Mouse (Mus musculus): ENCODE results near the gene Glrp1.

The Glrp1 gene

DNA sequence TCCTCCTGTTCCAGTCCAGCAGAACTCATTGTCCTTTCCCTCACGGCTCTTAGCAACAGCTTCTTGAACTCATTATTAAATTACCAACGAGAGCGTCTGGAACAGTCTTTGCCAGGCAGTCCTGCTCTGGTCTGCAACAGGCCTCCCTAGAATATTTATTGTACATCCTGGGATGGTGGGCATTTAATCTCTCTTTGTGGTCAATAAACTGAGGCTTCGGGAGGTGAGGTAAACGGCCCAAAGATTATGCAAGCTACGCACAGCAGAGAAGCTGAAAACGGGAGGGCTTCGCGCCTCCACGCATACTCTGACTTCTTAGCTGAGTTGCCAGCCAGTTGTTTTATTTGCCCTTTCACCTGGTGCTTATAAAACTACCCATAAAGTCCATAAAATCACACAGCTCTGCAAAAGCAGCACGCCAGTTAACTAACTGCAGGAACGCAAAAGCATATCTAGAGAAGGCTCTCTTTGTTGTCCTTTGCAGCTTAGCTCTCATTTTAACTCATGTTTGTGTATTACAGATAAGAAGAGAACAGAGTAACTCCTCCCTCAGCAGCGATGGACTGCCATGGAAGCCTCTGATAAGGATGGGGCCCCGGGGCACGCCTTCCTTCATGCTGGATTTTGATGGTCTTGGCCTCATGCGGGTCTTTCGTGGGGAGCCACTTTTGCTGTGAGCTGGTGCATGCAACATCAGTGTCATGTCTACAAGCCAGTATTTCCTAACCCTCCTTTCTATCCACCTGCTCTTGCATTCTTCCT, 18.1 kb downstream of the Glrp1 start:
- no peak for DNase-seq

DNA sequence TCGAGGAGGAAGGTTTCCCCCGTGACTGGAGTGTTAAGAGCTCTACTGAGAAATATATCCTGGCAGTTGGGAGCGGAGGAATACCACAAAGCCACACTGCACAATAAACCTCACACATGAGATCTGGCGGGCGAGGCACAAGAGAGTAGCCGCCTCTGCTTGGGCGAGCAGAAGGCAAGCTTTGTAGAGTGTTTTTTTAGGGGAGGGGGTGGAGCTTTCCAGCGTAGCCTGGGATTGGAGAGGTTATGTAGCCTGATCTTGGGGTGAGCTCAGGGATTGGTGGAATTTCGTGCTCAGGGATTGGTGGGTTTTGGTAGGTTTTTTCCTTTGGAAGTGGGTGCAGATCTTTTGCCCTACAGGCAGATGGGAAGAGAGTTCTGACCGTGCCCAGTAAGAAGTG, 19.7 kb downstream of the Glrp1 start:
- no peak for DNase-seq

DNA sequence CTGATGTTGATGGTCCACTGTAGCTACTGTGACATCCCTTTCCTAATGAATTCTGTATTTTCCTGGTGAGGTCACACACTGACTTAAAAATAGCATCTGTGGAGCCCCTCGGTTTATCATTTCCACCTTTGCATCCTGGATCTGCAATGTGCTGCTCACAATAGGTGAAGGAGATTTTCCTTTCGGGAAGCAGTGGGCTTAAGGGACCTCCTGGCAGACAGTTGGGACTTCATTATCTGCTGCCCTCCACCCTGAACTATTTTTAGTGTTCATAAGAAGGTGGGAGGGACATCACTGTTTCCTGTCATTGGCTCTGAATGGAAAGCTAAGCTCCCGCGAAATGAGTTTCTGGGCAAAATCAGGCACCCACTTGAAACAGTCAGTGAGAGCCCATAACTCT, 20.9 kb downstream of the Glrp1 start:
- DNase-seq, result no peak

DNA sequence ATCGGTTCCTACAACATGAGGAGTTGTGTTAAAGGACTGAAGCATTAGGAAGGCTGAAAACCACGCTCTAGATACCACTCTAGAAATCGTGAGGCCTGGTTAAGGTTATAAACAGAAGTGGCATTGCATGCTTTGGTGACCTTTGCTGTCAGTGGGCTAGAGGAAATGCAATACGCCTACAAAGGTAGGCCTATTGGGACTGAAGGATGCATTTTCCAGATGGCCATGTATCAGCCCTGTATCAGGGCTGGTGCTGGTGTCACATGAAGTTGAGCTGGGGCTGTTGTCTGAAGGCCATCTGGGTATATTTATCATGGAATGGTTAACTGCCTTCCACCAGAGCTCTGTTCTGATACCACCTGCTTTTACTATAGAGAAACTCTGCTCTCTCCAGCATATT, 23.5 kb downstream of the Glrp1 start:
- no peak for DNase-seq

GRCm38 (mm10) chr1:88484059-88484458, 25.8 kb downstream of the Glrp1 start:
- no peak for DNase-seq

DNA sequence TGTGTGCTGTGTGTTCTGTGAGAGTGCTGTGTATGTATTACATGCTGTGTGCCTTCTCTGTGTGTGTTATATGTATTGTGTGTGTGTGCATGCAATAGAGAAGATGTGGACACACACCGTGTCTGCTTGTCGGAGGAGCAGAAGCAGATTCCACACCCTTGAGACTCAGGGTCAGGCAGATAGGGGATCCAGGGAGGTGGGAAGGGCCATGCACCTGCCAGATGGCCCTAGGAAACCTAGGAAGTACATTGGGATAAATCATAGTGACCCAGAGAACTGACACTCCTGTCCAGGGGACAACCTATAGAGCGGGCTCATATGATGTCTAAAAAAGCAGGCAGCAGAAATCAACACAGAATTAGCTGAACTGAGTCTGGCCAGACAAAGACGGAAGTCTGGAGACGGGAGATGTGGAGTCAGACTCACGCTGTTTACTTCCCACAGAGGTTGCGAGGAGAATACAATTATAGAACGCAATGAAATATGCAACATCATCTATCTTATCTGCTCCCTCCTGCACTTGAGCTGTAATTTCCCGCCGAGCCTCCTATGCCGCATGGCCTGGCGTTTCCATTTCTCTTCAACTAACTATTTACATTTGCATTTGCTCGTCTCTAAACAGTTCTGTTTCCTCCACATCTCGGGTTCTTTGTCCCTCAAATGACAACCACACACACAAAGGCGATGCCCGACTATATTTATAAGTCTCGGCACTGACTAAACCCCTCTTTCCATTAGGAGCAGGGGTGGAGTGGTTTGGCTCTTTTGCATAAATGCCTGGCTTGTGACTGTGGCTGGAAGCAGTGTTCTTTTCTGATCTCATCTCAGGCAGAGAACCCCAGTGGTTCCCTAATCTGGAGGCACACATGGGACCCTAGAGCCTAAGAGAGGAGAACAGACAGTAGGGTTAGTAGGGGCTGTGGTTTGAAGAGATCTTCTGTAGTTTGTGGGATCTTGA, 27.4 kb downstream of the Glrp1 start:
- DNase-seq, result no peak

GRCm38 (mm10) chr1:88480594-88480993, 29.3 kb downstream of the Glrp1 start:
- DNase-seq, result no peak

DNA sequence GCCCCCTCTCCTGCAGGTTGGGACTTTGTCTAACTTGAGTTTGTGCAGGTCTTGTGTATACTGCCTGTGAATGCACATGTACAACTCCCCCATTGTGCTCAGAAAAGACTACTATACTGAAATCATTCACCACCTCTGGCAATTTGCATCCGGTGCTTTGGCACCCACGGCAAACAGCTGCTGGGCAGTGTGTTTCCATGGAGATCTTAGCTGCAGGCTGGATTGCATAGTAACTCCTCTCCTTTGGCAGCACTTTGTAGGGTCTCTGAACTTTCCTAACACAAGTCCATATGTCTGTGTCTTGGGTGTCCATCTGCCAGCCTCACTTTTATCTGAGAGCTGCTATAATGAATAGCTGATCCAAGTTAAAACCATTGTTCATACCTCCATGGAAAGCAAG, 31.7 kb downstream of the Glrp1 start:
- DNase-seq, result no peak

DNA sequence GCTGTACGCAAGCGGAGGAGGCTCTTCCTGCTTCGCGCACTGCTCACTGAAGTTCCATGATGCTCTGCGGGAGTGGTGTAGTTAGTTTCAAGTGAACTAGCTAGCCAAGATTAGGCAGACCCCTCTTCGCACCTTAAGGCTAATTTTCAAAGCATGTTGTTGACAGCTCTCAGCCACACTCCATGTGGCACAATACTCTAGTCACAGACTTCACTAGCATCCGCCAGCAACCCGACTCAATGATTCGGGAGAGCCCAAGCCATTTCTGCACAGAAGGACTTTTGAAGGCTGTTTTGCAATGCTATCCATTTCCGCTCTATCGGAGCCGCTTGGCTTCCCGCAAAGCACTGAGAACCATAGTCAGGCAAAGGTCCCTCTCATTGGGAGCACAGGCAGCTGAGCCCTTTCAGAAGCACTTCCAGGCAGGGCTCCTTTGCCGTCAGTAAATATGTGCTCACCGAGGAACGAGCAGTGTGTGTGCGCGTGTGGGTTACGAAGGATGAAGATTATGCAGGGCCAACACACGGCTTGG, 33.2 kb downstream of the Glrp1 start:
- DNase-seq, result no peak

- peak; percentile 75 for DNase-seq
These were observed 34.3 kb downstream of the Glrp1 start for GRCm38 (mm10) chr1:88475502-88475953.

GRCm38 (mm10) chr1:88474598-88474997, 35.3 kb downstream of the Glrp1 start:
- DNase-seq, result peak; percentile 63

DNA sequence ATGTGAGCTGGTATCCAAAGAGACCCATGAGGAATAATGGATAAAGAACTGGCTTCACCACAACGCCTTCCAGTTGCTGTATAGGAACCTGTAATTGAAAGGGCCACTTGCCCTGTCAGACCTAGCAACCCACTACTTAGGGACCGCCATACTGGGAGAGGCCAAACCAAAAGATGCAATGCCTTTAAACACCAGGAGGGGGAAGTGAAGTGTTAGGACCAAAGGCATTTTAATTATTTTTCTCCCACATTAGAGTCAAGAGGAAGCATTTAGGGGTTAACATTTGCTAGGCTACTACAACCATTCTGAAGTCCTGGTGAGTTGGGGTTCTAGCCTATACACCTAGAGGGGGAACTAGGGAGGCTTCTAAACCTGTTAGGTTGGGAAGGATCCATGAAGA, 36.0 kb downstream of the Glrp1 start:
- DNase-seq, result no peak

DNA sequence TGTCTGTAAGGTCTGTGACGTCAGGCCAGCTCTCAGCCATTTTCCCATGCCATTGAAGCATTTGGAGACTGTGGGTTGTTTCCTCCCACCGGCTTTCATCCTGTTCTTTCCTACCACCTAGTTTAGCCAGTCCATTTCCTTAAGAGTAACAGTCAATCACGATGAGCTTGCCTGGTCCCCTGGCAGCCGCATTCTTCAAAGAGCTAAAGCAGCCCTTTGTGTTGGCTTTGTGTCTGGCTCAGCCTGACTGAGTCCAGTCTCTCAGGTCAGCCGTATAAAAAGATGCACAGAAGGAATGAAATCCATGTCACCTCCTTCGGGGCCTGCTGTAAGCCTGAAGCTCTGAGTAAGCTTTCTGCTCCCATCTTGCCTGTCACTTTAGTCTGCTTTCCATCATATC, 37.6 kb downstream of the Glrp1 start:
- no peak for DNase-seq

GRCm38 (mm10) chr1:88469746-88470145, 40.1 kb downstream of the Glrp1 start:
- DNase-seq, result no peak

DNA sequence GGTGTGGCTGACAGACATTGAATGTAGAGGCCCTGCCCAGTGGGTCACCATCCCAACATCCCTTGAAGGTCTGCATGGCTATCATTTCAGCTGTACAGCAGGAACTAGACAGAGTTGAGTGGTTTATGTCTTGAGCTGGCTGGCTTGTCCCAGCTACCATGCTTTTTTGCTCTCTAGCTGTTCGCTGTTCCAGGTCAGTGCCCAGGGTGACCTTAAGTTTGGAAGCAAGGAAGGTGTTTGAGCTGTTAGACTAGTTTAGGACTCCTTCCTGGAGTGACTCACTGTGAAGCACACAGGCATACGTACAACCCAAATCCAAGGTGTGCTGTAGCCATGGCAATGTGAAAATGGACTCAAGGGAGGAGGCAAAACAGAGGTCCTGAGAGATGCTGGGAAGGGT, 41.5 kb downstream of the Glrp1 start:
- no peak for DNase-seq

- DNase-seq, result no peak
These were observed 42.0 kb downstream of the Glrp1 start for GRCm38 (mm10) chr1:88467866-88468265.

DNA sequence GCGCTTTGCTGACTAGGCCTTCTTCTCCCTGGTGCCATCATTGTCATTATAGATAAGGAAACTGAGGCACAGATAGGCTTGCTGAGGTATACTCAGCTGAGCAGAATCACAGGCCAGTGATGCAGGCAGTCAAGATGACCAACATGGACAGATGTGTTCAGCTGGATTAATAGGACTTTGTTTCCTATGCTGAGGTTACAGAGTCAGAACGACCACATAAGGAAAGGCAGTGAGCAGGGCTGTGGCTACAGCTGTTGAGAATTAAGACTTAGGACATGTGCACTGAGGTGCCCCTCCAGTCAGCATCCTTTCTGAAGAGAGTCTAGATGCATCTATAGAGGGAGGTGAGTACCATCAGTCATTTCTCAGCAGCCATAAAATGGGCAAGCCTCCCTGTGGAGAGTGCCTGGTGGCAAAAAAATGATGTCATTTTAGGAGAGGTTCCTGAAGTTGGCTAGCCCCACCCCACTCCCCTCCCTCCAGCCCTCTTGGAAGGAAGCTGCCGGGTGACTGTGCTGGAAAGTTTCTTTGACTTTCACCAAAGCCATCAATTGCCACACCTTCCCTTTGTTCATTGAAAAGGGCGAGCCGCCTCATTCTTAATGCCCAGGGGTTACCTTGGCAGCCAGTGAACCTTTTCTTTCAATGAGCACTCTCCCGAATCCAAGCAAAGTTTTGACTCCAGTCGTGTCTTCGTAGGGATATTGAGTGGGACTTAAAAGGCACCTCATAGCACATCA, 43.4 kb downstream of the Glrp1 start:
- no peak for DNase-seq

GRCm38 (mm10) chr1:88465722-88466121, 44.1 kb downstream of the Glrp1 start:
- DNase-seq, result no peak

DNA sequence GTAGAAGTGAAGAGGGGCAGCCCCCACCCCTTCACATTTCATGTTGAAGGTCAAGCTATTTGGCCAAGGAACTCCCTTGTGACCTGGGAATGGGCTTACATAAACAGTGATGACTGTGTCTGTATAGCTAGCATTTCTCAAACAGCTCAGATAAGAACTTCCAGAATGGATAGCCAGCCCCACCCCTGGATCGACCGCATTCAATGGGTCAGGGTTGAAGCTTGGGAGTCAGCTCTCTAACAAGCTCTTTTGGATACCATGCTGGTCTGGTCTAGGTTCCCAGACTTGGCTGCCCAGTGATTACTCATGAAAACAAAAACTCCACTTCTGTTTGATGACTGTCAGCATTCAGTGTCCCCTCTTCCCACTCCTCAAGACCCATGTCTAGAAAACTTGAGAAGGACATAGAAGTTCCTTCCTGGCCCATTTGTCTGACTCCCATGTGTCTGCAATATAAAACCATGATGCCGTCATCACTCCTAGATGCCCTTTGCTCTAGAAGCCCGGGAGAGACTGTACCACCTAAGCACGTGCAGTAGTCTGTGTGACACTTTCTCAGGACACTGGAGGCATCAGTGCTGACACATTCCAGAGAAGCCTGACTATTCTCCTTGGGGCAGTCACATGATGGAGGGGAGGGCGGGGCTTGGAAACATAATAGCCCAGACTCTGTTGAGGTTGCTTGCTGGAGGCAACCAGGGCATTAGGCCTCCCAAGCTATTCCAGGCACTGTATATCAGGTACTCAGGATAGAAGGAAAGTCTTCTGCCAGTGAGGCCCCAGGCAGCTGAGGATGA, 45.6 kb downstream of the Glrp1 start:
- no peak for DNase-seq

DNA sequence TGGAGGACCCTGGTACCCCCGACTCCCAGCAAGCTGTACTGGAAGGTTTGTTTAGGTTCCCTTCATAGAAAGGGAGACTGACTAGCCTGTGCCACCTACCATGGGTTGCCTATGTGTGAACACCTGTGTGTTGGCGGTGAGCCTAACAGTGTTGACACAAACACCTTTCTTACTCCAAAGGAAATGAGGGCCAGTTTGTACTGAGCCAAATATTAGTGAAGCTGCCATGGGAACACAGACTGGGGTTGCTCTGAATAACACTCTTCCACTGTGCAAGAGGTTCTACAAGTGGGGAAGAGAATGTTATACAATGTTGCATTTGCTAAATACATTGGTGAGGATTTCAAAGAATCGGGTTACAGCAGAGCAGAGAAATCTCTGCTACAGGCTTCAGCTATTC, 46.6 kb downstream of the Glrp1 start:
- DNase-seq, result no peak

GRCm38 (mm10) chr1:88462484-88462883, 47.4 kb downstream of the Glrp1 start:
- DNase-seq, result no peak

DNA sequence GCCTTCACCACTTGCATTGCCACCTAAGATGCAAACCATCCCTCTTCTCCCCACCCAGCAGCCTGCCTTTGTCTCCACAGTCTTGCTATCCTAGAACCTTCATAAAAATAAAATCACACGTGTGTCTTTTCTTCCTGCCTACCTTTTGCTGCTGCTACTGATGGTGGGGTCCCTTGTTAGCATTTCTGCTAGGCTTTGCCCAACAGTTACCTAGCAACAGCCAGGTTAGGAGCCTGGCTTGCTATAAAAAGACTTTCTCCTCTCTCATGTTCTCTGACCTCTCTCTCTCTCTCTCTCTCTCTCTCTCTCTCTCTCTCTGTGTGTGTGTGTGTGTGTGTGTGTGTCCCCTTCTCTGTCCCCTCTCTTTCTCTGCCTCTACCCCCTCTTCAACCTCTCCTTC, 48.8 kb downstream of the Glrp1 start:
- no peak for DNase-seq
